Mouse (Mus musculus) small intestine, adult 2 months (tissue): ENCODE results near the gene Gm10160.

Experiments
- CTCF ChIP-seq: fragments of 200-500 bp; IDR thresholded peaks from 2 replicates; pipeline ENCODE4 v1.5.1; 2012; ENCODE audit warnings: low read depth, mild to moderate bottlenecking, control low read depth, inconsistent platforms, low read length, moderate library complexity, mixed read lengths; ENCODE audit not compliant: insufficient replicate concordance, insufficient read length; ENCODE audit errors: extremely low read depth
- POLR2A ChIP-seq: fragments of 200-500 bp; IDR thresholded peaks from 2 replicates; pipeline ENCODE4 v1.6.1; 2012; ENCODE audit warnings: low read depth, mild to moderate bottlenecking, control low read depth, inconsistent platforms, low read length, moderate library complexity

- TF ChIP-seq CTCF (no peak), POLR2A (no peak)
Observed at GRCm38 (mm10) chr7:81825381-81825780, 30.2 kb downstream of the Gm10160 start.
